Mouse (Mus musculus): ENCODE measurements around the gene Naga. TPM values are rescaled to one million over a fixed set of nuclear protein-coding genes. Genes with fewer than 3 reads are reported as not detected.

Gene Naga
- total and polyA plus RNA-seq, 2 experiments from 2014 or later, result 33.7 to 47.5 TPM

DNA sequence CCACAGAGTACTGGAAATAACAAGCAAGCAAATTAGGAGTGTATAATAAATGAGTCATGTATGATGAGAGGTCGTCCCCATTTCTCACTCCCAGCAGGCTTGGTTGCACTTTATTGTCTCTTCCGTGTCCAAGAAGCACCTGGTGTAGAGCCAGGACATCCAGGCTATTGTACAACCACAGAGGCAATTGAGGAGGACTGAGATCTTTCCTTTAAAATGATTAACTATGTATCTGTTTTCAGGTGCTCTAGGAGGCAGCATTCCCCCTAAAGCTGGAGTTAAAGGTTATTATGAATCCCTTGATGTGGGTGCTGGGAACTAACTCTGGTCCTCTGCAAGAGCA lies 10.2 kb upstream of the Naga start:
- Histone ChIP-seq H3K4me2 (ENCODE audit: low read depth) (no peak overlapping the region), H3K9me3 (ENCODE audit: low read length) (no peaks in the 10 kb centered on the region), H3K36me3 (ENCODE audit: insufficient read depth) (peaks cover 31% of the 10 kb centered on the region), H3K4me3 (ENCODE audit: low read depth, low read length) (no peak overlapping the region), H3K9ac (no peak overlapping the region), H3K4me1 (ENCODE audit: insufficient read depth) (peaks cover 25% of the 10 kb centered on the region), H3K27ac (ENCODE audit: low read depth, low read length) (no peak overlapping the region), H3K27me3 (ENCODE audit: insufficient read depth, low read length) (no peaks in the 10 kb centered on the region)
- DNase-seq (no peak), ATAC-seq (no peak)
- no peak for TF ChIP-seq CTCF (IDR thresholded peaks at IDR 0.05; ENCODE audit: low read depth)
- WGBS, result 89% methylated on average over 2 of the region's 2 CpGs

- Histone ChIP-seq H3K27me3 (ENCODE audit: insufficient read depth, low read length) (no peaks in the 10 kb centered on the region), H3K4me3 (ENCODE audit: low read depth, low read length) (no peak overlapping the region), H3K4me1 (ENCODE audit: insufficient read depth) (peaks cover 24% of the 10 kb centered on the region), H3K9ac (no peak overlapping the region), H3K9me3 (ENCODE audit: low read length) (no peaks in the 10 kb centered on the region), H3K36me3 (ENCODE audit: insufficient read depth) (peaks cover 31% of the 10 kb centered on the region), H3K4me2 (ENCODE audit: low read depth) (no peak overlapping the region), H3K27ac (ENCODE audit: low read depth, low read length) (no peak overlapping the region)
- WGBS, result 88% methylated on average over 8 of the region's 8 CpGs
- no peak for ATAC-seq
- TF ChIP-seq CTCF (IDR thresholded peaks at IDR 0.05; ENCODE audit: low read depth), result no peak
- no peak for DNase-seq
Measured at GRCm38 (mm10) chr15:82348258-82348998, 9.7 kb upstream of the Naga start.

GRCm38 (mm10) chr15:82347852-82348251 lies 9.1 kb upstream of the Naga start:
- Histone ChIP-seq H3K4me1 (ENCODE audit: insufficient read depth) (peaks cover 18% of the 10 kb centered on the region), H3K4me2 (ENCODE audit: low read depth) (no peak overlapping the region), H3K27me3 (ENCODE audit: insufficient read depth, low read length) (no peaks in the 10 kb centered on the region), H3K36me3 (ENCODE audit: insufficient read depth) (peaks cover 31% of the 10 kb centered on the region), H3K9me3 (ENCODE audit: low read length) (no peaks in the 10 kb centered on the region), H3K4me3 (ENCODE audit: low read depth, low read length) (no peak overlapping the region), H3K9ac (no peak overlapping the region), H3K27ac (ENCODE audit: low read depth, low read length) (no peak overlapping the region)
- no peak for TF ChIP-seq CTCF (IDR thresholded peaks at IDR 0.05; ENCODE audit: low read depth)
- WGBS, result 93% methylated on average over 12 of the region's 12 CpGs
- no peak for ATAC-seq
- DNase-seq, result no peak

- WGBS, result 83% methylated on average over 4 of the region's 4 CpGs
- H3K27ac ChIP-seq (ENCODE audit: low read depth, low read length), result no peak overlapping the region
- H3K9ac ChIP-seq, result 0 out of 2 replicates have a peak overlapping the region, but pooled peaks have one; percentile 80
- TF ChIP-seq CTCF (IDR thresholded peaks at IDR 0.05; ENCODE audit: low read depth), result no peak
- no peak for DNase-seq
- H3K36me3 ChIP-seq (ENCODE audit: insufficient read depth), result peaks cover 31% of the 10 kb centered on the region
- H3K9me3 ChIP-seq (ENCODE audit: low read length), result no peaks in the 10 kb centered on the region
- peaks cover 13% of the 10 kb centered on the region for H3K4me1 ChIP-seq (ENCODE audit: insufficient read depth)
- H3K27me3 ChIP-seq (ENCODE audit: insufficient read depth, low read length), result no peaks in the 10 kb centered on the region
- H3K4me3 ChIP-seq (ENCODE audit: low read depth, low read length), result peak overlapping the region; percentile 72; the same call in 1 of the 2 replicates
- peak overlapping the region; percentile 86 for H3K4me2 ChIP-seq (ENCODE audit: low read depth)
- ATAC-seq, result no peak
Measured at GRCm38 (mm10) chr15:82347303-82347676, 8.6 kb upstream of the Naga start.

DNA sequence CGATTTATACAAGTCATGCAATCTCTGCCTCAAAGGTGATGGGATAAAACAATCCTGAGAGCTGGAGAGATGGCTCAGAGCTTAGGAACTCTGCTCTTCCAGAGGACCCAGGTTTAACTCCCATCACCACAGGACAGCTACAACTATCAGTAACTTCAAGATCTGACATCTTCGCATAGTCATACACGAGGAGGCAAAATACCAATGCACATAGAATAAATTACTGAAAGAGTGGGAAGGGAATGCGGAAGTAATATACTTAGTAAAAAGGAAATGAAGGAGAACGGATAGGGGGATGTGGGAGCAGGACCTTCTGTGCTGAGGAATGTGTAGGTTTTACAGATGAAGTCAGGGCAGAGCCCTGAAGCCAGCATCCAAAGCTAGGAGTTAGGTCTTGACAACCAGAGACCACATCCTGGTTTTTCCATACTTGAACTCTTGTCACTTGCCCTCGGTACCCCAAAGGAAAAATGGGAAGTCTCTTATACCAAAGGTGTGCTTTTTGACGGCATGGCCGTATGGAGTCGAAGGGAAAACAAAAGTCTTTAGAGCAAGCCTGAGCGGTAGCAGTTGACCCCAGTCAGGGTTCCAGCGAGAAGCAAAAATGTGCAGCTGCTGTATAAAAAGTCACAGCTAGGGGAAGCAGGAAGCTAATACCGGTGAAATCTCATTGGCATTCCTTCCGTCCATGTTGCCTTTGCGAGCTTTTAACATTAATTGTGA lies 8.0 kb upstream of the Naga start:
- H3K4me1 ChIP-seq (ENCODE audit: insufficient read depth), result peaks cover 13% of the 10 kb centered on the region
- 63% methylated on average over 14 of the region's 14 CpGs for WGBS

DNA sequence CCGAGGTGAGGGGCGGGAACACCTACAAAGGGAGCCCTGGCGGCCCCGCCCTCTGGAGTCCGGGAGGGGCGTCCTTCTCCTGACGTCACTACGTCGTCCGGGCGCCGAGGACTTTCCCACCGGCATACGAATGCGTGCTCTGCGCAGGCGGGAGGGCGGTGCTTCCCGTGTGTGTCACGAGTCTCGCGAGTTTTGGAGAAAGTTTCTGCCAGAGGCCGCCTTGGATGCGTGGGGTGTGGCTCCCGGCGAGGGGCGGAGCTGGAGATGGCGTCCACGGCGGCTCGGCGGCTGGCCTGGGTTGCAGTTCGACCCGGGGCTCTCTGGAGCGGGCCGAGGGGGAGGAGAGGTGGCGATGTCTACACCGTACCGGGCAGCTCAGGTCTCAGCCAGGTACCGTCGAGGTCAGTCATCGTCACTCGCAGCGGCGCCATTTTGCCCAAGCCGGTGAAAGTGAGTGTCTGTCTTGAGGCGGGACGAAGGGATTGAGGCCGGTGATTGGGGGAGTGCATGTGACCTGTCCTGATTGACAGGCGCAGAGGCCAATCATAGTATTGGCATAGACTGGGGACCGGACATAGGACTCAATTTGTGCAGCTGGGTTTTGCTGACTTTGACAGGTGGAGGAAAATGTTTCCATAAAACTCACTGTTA lies 7.2 kb upstream of the Naga start:
- Histone ChIP-seq H3K4me1 (ENCODE audit: insufficient read depth) (peaks cover 13% of the 10 kb centered on the region), H3K9ac (peak overlapping the region; percentile 80), H3K36me3 (ENCODE audit: insufficient read depth) (peaks cover 31% of the 10 kb centered on the region), H3K4me3 (ENCODE audit: low read depth, low read length) (peak overlapping the region; percentile 72), H3K27me3 (ENCODE audit: insufficient read depth, low read length) (0 out of 2 replicates have a peak, but pooled peaks cover under 1% of the 10 kb centered on the region), H3K9me3 (ENCODE audit: low read length) (no peaks in the 10 kb centered on the region), H3K4me2 (ENCODE audit: low read depth) (peak overlapping the region; percentile 86), H3K27ac (ENCODE audit: low read depth, low read length) (peak overlapping the region; percentile 93)
- ATAC-seq (peak; percentile 98), DNase-seq (peak; percentile 99)
- WGBS, result under 1% methylated on average over 50 of the region's 51 CpGs
- no peak for TF ChIP-seq CTCF (IDR thresholded peaks at IDR 0.05; ENCODE audit: low read depth)

More for the DNA sequence above, 8.0 kb upstream of the Naga start:
- Histone ChIP-seq H3K9ac (peak overlapping the region; percentile 80), H3K9me3 (ENCODE audit: low read length) (no peaks in the 10 kb centered on the region), H3K27ac (ENCODE audit: low read depth, low read length) (peak overlapping the region; percentile 93), H3K4me2 (ENCODE audit: low read depth) (peak overlapping the region; percentile 86), H3K27me3 (ENCODE audit: insufficient read depth, low read length) (no peaks in the 10 kb centered on the region), H3K4me3 (ENCODE audit: low read depth, low read length) (peak overlapping the region; percentile 72), H3K36me3 (ENCODE audit: insufficient read depth) (peaks cover 31% of the 10 kb centered on the region)
- TF ChIP-seq CTCF (IDR thresholded peaks at IDR 0.05; ENCODE audit: low read depth), result peak; percentile 24
- DNase-seq, result peak; percentile 9
- ATAC-seq, result no peak

All from forebrain, postnatal 0 days (tissue).